ENCODE assay signal across 34 mouse cellular contexts in the genomic region with DNA sequence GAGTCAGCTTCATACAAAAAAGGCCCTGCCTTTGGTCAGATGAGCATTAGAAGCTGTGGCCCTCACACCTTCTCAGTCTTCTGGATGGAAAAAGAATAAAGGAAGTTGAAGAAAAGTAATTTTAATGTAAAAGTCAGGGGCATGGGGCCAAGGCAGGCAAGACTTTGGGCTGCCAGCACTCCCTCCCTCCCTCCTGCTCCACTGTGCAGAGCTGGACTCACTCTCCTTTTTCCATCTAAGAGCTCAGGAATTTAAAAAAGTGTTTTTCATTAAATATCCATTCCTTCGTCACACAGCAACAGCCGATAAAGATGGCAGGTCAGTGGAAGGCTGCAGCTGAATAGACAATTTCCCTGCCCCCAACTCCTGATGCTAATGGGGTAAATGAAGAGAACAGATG.
DNase-seq lines count a peak whose midpoint lies in the region; ATAC-seq and TF ChIP-seq lines count a peak whose summit lies in the region.
"Had no signal": no experiment of that assay in that cellular context is flagged by ENCODE, and none has a peak within 500 bp of the region (broad histone marks: within the 10 kb centered on the region; RNA-seq: fewer than 3 reads in every experiment).

No protein-coding gene starts in this region.

- H3K9ac ChIP-seq in lung, embryonic 15.5 days = no peak overlapping the region
- no peak overlapping the region for H3K9ac ChIP-seq in limb, embryonic 11.5 days (ENCODE audit: low read length)
- H3K9ac ChIP-seq: embryonic facial prominence, embryonic 12.5 days; forebrain, postnatal 0 days; intestine, embryonic 15.5 days; liver, embryonic 14.5 days; midbrain, embryonic 15.5 days; neural tube, embryonic 12.5 days had no signal

- peak overlapping the region; percentile 58 for H3K27ac ChIP-seq in gastrocnemius, adult 2 months
- H3K27ac ChIP-seq in lung, embryonic 15.5 days = no peak overlapping the region
- H3K27ac ChIP-seq in limb, embryonic 11.5 days (replicated peaks; ENCODE audit: low read depth, low read length) = peak overlapping the region; percentile 32; the same call in 1 of the 2 replicates
- H3K27ac ChIP-seq: embryonic facial prominence, embryonic 12.5 days; hindbrain, embryonic 10.5 days; intestine, embryonic 15.5 days; kidney, postnatal 0 days; liver, embryonic 14.5 days; midbrain, embryonic 15.5 days; neural tube, embryonic 12.5 days; stomach, postnatal 0 days had no signal

- no peak overlapping the region for H3K4me3 ChIP-seq in gastrocnemius, adult 2 months
- H3K4me3 ChIP-seq in lung, embryonic 15.5 days = no peak overlapping the region
- no peak overlapping the region for H3K4me3 ChIP-seq in limb, embryonic 11.5 days (ENCODE audit: low read depth, low read length)
- H3K4me3 ChIP-seq: embryonic facial prominence, embryonic 12.5 days; erythroblast, embryonic 14.5 days; hindbrain, embryonic 10.5 days; intestine, embryonic 15.5 days; midbrain, embryonic 15.5 days; neural tube, embryonic 12.5 days had no signal

- no peak for TF ChIP-seq CTCF in gastrocnemius, adult 2 months (IDR thresholded peaks at IDR 0.05)

- no peaks in the 10 kb centered on the region for H3K27me3 ChIP-seq in lung, embryonic 15.5 days
- no peaks in the 10 kb centered on the region for H3K27me3 ChIP-seq in limb, embryonic 11.5 days (ENCODE audit: control insufficient read depth, insufficient read depth, low read length)
- H3K27me3 ChIP-seq: CH12.LX; embryonic facial prominence, embryonic 12.5 days; intestine, embryonic 15.5 days; midbrain, embryonic 15.5 days; neural tube, embryonic 12.5 days had no signal

- DNase-seq in gastrocnemius, adult 2 months = no peak
- no peak for DNase-seq in gastrocnemius, postnatal 10 days
- DNase-seq in lung, postnatal 14 days = no peak
- DNase-seq in limb, embryonic 11.5 days (ENCODE audit: low spot score) = no peak
- DNase-seq in thymus, postnatal 10 days (ENCODE audit: low spot score in 2 of 2) = no peak
- DNase-seq in spleen, postnatal 36 days (ENCODE audit: low spot score in 2 of 2) = no peak
- DNase-seq: adrenal gland, adult 8-10 months; cerebellum, adult 8-10 months; cerebellum, postnatal 25 days; forebrain, postnatal 0 days; gastrocnemius, postnatal 25 days; heart, adult 18-20 months; heart, postnatal 14 days; kidney, adult 8-10 months; kidney, postnatal 4 days; layer of hippocampus, postnatal 36 days; liver; right cerebral cortex, adult 18-20 months; spleen, adult 18-20 months; thymus, adult 18-20 months; thymus, postnatal 36 days had no signal

- H3K36me3 ChIP-seq in lung, embryonic 15.5 days = no peaks in the 10 kb centered on the region
- no peaks in the 10 kb centered on the region for H3K36me3 ChIP-seq in limb, embryonic 11.5 days (ENCODE audit: control insufficient read depth, insufficient read depth, low read length)
- H3K36me3 ChIP-seq: embryonic facial prominence, embryonic 12.5 days; hindbrain, embryonic 10.5 days; intestine, embryonic 15.5 days; midbrain, embryonic 15.5 days; neural tube, embryonic 12.5 days had no signal

- 47% methylated on average over 2 of the region's 2 CpGs for WGBS in lung, embryonic 15.5 days
- WGBS in limb, embryonic 11.5 days = 24% methylated on average over 2 of the region's 2 CpGs

- no peaks in the 10 kb centered on the region for H3K9me3 ChIP-seq in lung, embryonic 15.5 days
- H3K9me3 ChIP-seq in limb, embryonic 11.5 days (ENCODE audit: control insufficient read depth, low read length) = no peaks in the 10 kb centered on the region
- H3K9me3 ChIP-seq: embryonic facial prominence, embryonic 12.5 days; hindbrain, embryonic 10.5 days; intestine, embryonic 15.5 days; midbrain, embryonic 15.5 days; neural tube, embryonic 12.5 days had no signal

- intact Hi-C loops in gastrocnemius, adult 2 months (cut with DNase I) = no loop called here

- peaks cover 5% of the 10 kb centered on the region; the same call in 1 of the 2 replicates for H3K4me1 ChIP-seq in lung, embryonic 15.5 days
- H3K4me1 ChIP-seq in limb, embryonic 11.5 days (ENCODE audit: control insufficient read depth, insufficient read depth, low read length) = peaks cover 19% of the 10 kb centered on the region
- H3K4me1 ChIP-seq: intestine, embryonic 15.5 days; midbrain, embryonic 15.5 days; neural tube, embryonic 12.5 days had no signal

- peak; percentile 52; the same call in 1 of the 2 replicates for ATAC-seq in lung, embryonic 15.5 days (ENCODE audit: borderline replicate concordance, extremely low read depth, low FRiP score, low TSS enrichment)
- no peak for ATAC-seq in limb, embryonic 11.5 days (ENCODE audit: insufficient number of reproducible peaks, low FRiP score, low TSS enrichment, low read depth)
- no peak for ATAC-seq in monocyte, adult 5-6 weeks (replicated peaks; ENCODE audit: insufficient number of reproducible peaks, low FRiP score, low TSS enrichment, poor library complexity, severe bottlenecking)
- ATAC-seq: forebrain, postnatal 0 days; hindbrain, embryonic 16.5 days; intestine, embryonic 15.5 days; midbrain, embryonic 15.5 days had no signal

- H3K4me2 ChIP-seq in lung, embryonic 15.5 days = no peak overlapping the region
- H3K4me2 ChIP-seq in limb, embryonic 11.5 days (ENCODE audit: low read depth, severe bottlenecking) = no peak overlapping the region
- H3K4me2 ChIP-seq: embryonic facial prominence, embryonic 12.5 days; intestine, embryonic 15.5 days; midbrain, embryonic 15.5 days; neural tube, embryonic 12.5 days had no signal
